Mouse (Mus musculus) midbrain, embryonic 14.5 days (tissue): Measurements from ENCODE around the gene Dip2b. TPM values are rescaled to one million over a fixed set of nuclear protein-coding genes. Genes with fewer than 3 reads are reported as not detected.
A peak's percentile ranks its signal among the peaks of the same experiment; 100 is the strongest.

ENCODE experiments used
- ATAC-seq: fragments of 200-750 bp; cut with Nextera tagmentation; 2 replicates; pipeline ENCODE4 v1.8.0; 2017; ENCODE audit warnings: moderate number of reproducible peaks, moderate library complexity; ENCODE audit not compliant: low FRiP score, low TSS enrichment
- DNase-seq: peaks from one replicate; pipeline ENCODE4 v3.0.0-alpha.2; 2015
- H3K27ac ChIP-seq: fragments of 300-500 bp; sonication (generic); replicated peaks from 2 replicates; pipeline ENCODE4 v1.5.1; 2014; ENCODE audit warnings: mild to moderate bottlenecking, low read depth, low read length, moderate library complexity
- H3K27me3 ChIP-seq: fragments of 300-500 bp; sonication (generic); 2 replicates; pipeline ENCODE4 v1.6.1; 2014; ENCODE audit warnings: low read length, control low read depth, mixed read lengths; ENCODE audit not compliant: control insufficient read depth, insufficient read depth
- H3K36me3 ChIP-seq: fragments of 300-500 bp; sonication (generic); 2 replicates; pipeline ENCODE4 v1.6.1; 2014; ENCODE audit warnings: low read length, control low read depth; ENCODE audit not compliant: control insufficient read depth, insufficient read depth
- H3K4me1 ChIP-seq: fragments of 300-500 bp; sonication (generic); 2 replicates; pipeline ENCODE4 v1.6.1; 2014; ENCODE audit warnings: mild to moderate bottlenecking, antibody characterized with exemption, low read length, control low read depth; ENCODE audit not compliant: control insufficient read depth, insufficient read depth
- H3K4me2 ChIP-seq: fragments of 300-500 bp; sonication (generic); 2 replicates; pipeline ENCODE4 v1.6.1; 2014; ENCODE audit warnings: mild to moderate bottlenecking, low read length, moderate library complexity
- H3K4me3 ChIP-seq: fragments of 300-500 bp; sonication (generic); replicated peaks from 2 replicates; pipeline ENCODE4 v1.5.1; 2014; ENCODE audit warnings: low read depth, low read length
- H3K9ac ChIP-seq: fragments of 300-500 bp; sonication (generic); replicated peaks from 2 replicates; pipeline ENCODE4 v1.6.1; 2014; ENCODE audit warnings: mild to moderate bottlenecking, low read length, moderate library complexity
- H3K9me3 ChIP-seq: fragments of 300-500 bp; sonication (generic); 2 replicates; pipeline ENCODE4 v1.6.1; 2016; ENCODE audit warnings: low read length, control low read depth, mixed read lengths; ENCODE audit not compliant: control insufficient read depth
- WGBS: fragments of 180-500 bp; shearing (Covaris S2); extraction: QIAGEN DNeasy Blood & Tissue Kit; methylation state at CpG from one replicate; pipeline ENCODE4 v1.1.7; 2014; 5-methylcytosine and 5-hydroxymethylcytosine counted together
- polyA plus RNA-seq: library from polyadenylated mRNA; unstranded; fragments of >200 nt; fragmentation: Nextera tagmentation; extraction: Ambion mirVana; gene quantifications from 2 replicates; pipeline ENCODE4 v1.2.1, GENCODE M21; 2014

The Dip2b gene
- polyA plus RNA-seq, 1 experiment from 2014 or later = 31.1 TPM

- WGBS = 21% methylated on average over 5 of the region's 5 CpGs
- H3K9ac ChIP-seq = no peak overlapping the region
- no peak overlapping the region for H3K4me3 ChIP-seq
- H3K27ac ChIP-seq = no peak overlapping the region
- no peaks in the 10 kb centered on the region for H3K27me3 ChIP-seq
- H3K36me3 ChIP-seq = no peaks in the 10 kb centered on the region
- H3K4me1 ChIP-seq = no peaks in the 10 kb centered on the region
- H3K9me3 ChIP-seq = no peaks in the 10 kb centered on the region
- DNase-seq (peak; percentile 84), ATAC-seq (no peak)
- no peak overlapping the region for H3K4me2 ChIP-seq
These were observed 15.5 kb upstream of the Dip2b start for GRCm38 (mm10) chr15:100022923-100023322.

GRCm38 (mm10) chr15:100025076-100025834 lies 13.2 kb upstream of the Dip2b start:
- Histone ChIP-seq H3K9ac (no peak overlapping the region), H3K4me2 (no peak overlapping the region), H3K4me3 (no peak overlapping the region), H3K9me3 (no peaks in the 10 kb centered on the region), H3K36me3 (no peaks in the 10 kb centered on the region), H3K27ac (no peak overlapping the region), H3K4me1 (no peaks in the 10 kb centered on the region), H3K27me3 (no peaks in the 10 kb centered on the region)
- ATAC-seq = no peak
- WGBS = 84% methylated on average over 11 of the region's 11 CpGs
- DNase-seq = no peak

GRCm38 (mm10) chr15:100028133-100028532 lies 10.3 kb upstream of the Dip2b start:
- ATAC-seq (no peak), DNase-seq (no peak)
- no peaks in the 10 kb centered on the region for H3K27me3 ChIP-seq
- H3K4me2 ChIP-seq = no peak overlapping the region
- H3K36me3 ChIP-seq = no peaks in the 10 kb centered on the region
- no peaks in the 10 kb centered on the region for H3K9me3 ChIP-seq
- no peak overlapping the region for H3K9ac ChIP-seq
- no peaks in the 10 kb centered on the region for H3K4me1 ChIP-seq
- no peak overlapping the region for H3K27ac ChIP-seq
- 82% methylated on average over 2 of the region's 2 CpGs for WGBS
- H3K4me3 ChIP-seq = no peak overlapping the region

- Histone ChIP-seq H3K36me3 (no peaks in the 10 kb centered on the region), H3K4me1 (no peaks in the 10 kb centered on the region), H3K27ac (no peak overlapping the region), H3K4me3 (no peak overlapping the region), H3K9ac (no peak overlapping the region), H3K4me2 (no peak overlapping the region), H3K9me3 (no peaks in the 10 kb centered on the region), H3K27me3 (no peaks in the 10 kb centered on the region)
- no peak for DNase-seq
- no peak for ATAC-seq
- 89% methylated on average over 8 of the region's 8 CpGs for WGBS
These were observed 9.0 kb upstream of the Dip2b start for GRCm38 (mm10) chr15:100029497-100029896.

- Histone ChIP-seq H3K9me3 (no peaks in the 10 kb centered on the region), H3K4me3 (no peak overlapping the region), H3K4me2 (no peak overlapping the region), H3K36me3 (no peaks in the 10 kb centered on the region), H3K27me3 (no peaks in the 10 kb centered on the region), H3K27ac (no peak overlapping the region), H3K4me1 (no peaks in the 10 kb centered on the region), H3K9ac (no peak overlapping the region)
- 99% methylated on average over 2 of the region's 2 CpGs for WGBS
- ATAC-seq = no peak
- DNase-seq = no peak
These were observed 8.6 kb upstream of the Dip2b start for GRCm38 (mm10) chr15:100029900-100030299.

GRCm38 (mm10) chr15:100032546-100032945 lies 5.9 kb upstream of the Dip2b start:
- Histone ChIP-seq H3K9me3 (no peaks in the 10 kb centered on the region), H3K9ac (no peak overlapping the region), H3K4me2 (no peak overlapping the region), H3K27me3 (no peaks in the 10 kb centered on the region), H3K36me3 (no peaks in the 10 kb centered on the region), H3K4me3 (no peak overlapping the region), H3K27ac (no peak overlapping the region), H3K4me1 (no peaks in the 10 kb centered on the region)
- ATAC-seq = no peak
- no peak for DNase-seq
- WGBS = 90% methylated on average over 3 of the region's 3 CpGs

GRCm38 (mm10) chr15:100039001-100039701 lies 687 bp downstream of the Dip2b start:
- DNase-seq (peak; percentile 81), ATAC-seq (peak; percentile 9)
- H3K27ac ChIP-seq = peak overlapping the region; percentile 99
- WGBS = under 1% methylated on average over 36 of the region's 36 CpGs
- H3K9me3 ChIP-seq = no peaks in the 10 kb centered on the region
- H3K9ac ChIP-seq = peak overlapping the region; percentile 98
- no peaks in the 10 kb centered on the region for H3K27me3 ChIP-seq
- H3K4me1 ChIP-seq = peaks cover 24% of the 10 kb centered on the region
- H3K4me3 ChIP-seq = peak overlapping the region; percentile 89
- no peaks in the 10 kb centered on the region for H3K36me3 ChIP-seq
- H3K4me2 ChIP-seq = peak overlapping the region; percentile 56

GRCm38 (mm10) chr15:100040541-100041266 lies 2.2 kb downstream of the Dip2b start:
- ATAC-seq (no peak), DNase-seq (peak; percentile 46)
- H3K27me3 ChIP-seq = no peaks in the 10 kb centered on the region
- peaks cover 29% of the 10 kb centered on the region for H3K4me1 ChIP-seq
- H3K27ac ChIP-seq = peak overlapping the region; percentile 58
- H3K36me3 ChIP-seq = no peaks in the 10 kb centered on the region
- H3K4me2 ChIP-seq = peak overlapping the region; percentile 56
- no peaks in the 10 kb centered on the region for H3K9me3 ChIP-seq
- peak overlapping the region; percentile 53 for H3K9ac ChIP-seq
- 19% methylated on average over 14 of the region's 14 CpGs for WGBS
- H3K4me3 ChIP-seq = peak overlapping the region; percentile 89
